Mouse (Mus musculus): ENCODE results near the gene Bcl2l2.

- TF ChIP-seq CTCF (IDR thresholded peaks at IDR 0.05; ENCODE audit: low read depth, low read length) (no peak), POLR2A (IDR thresholded peaks at IDR 0.05; ENCODE audit: borderline replicate concordance, low read depth, low read length) (no peak)
Observed at GRCm38 (mm10) chr14:54892200-54892599, 9.0 kb downstream of the Bcl2l2 start, which contains the start of gene Pabpn1.

Measured in bone marrow macrophage, adult 2 months (primary cell).